Mouse (Mus musculus) neutrophil, adult 5-6 weeks (primary cell): Measurements from ENCODE around the gene Tmco5b. TPM values are rescaled to one million over a fixed set of nuclear protein-coding genes. Genes with fewer than 3 reads are reported as not detected.

Experiments used
- ATAC-seq: fragments of 151-379, 151-347 bp; 2 replicates; pipeline ENCODE4 v1.8.0; 2017; ENCODE audit warnings: mild to moderate bottlenecking, moderate TSS enrichment; ENCODE audit not compliant: insufficient number of reproducible peaks, poor library complexity, low FRiP score, severe bottlenecking; ENCODE audit errors: extremely low read depth
- total RNA-seq: library from RNA; stranded (forward); fragments of 200-1000 nt; gene quantifications from 2 replicates; pipeline ENCODE4 v1.2.3, GENCODE M21; 2017

The Tmco5b gene
- total RNA-seq, result not detected in 2 replicates

DNA sequence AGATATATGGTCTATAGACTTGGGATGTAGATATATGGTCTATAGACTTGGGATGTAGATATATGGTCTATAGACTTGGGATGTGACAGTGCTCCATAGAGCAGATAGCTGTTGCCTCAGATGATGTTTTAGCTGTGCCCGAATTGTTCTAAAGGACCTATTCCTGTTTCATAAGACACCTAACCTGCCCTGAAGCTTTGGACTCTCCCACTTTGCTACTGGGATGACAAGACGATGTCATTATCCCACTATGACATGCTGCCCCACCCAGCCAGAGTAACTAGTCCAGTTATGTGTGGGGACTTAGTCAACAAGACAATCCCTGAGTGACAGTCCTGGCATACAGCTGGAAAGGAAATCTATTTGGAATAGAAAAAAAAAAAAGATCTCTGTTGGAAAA lies at the start of gene Tmco5b:
Gene Tmco5b (plus strand): TSS at position 301 of the 400 bp plus-strand sequence.
- no peak for ATAC-seq

DNA sequence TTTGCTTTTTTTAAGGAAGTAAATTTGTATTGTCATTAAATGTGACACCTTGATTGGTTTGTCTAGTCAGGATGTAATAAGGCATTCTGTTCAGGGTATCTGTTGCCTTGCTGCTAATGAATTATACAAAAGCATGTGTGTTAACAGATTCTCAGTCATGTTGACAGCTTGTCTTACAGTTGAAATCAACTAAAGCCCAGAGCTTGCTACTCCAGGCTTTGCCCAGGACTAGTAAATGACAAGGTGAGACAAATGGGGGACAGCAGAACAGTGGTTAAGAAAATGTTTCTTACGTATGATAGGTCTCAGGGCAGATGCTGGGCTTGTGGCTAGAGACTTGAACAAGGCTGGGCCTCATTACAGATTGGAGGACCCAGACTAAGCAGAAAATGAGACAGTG lies 48.5 kb upstream of the Tmco5b start:
- ATAC-seq, result no peak

DNA sequence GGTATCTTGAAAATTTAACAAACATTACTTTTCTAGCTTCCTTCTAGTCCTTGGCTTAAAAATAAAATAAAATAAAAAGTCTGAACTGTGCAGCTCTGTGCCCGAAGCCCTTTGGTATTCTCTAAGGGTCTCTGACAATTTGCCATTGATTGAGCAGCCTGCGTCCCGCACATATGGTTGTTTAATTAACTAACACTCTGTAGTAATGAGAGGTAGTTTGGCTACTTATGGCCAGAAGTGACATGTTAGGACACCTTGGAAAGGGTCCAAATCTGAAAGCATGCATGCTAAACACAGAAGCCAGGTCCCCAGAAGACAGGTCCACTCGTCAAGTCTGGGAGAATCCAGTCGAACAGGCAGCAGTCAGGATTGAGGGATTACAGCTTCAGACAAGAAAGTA lies 46.7 kb upstream of the Tmco5b start:
- ATAC-seq, result no peak

DNA sequence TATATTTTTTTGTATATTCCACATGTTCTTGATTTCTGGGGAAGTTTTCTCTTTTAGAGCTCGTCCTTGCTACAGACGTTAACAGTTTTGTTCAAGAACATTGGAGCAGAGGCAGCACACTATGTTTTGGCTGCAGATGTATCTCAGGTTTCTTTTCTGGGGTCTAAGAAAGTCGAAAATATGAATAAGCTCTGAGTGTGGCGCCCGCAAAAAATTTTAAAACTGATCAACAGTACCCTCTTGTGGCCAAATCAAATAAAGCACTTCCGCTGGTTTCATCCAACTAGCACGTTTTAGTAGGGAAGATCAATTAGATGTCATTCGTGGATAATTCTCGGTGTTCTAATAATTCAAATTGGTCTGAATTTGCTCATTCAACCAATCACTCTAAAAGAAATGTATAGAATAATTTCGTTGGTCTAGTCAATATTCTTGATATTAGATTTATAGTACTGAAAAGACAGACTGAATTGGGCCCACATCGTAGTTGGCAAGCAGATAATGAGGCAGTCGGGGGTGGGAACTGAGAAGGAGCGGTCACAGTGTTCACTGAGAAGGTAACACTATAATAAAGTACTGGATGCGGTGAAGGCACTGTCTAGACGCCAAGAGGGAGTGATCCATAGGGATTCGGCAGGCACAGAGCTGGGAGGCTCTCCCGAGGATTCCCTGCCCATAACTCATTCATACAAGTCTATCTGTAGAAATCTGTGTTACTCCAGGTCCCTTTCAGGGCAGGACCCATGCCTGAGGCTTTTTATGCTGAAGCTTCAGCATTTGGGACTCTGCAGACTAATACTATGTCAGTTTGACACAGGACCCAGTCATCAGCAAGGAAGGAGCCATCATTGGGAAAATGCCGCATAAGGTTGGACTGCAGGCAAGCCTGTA lies 17.1 kb downstream of the Tmco5b start:
- no peak for ATAC-seq

DNA sequence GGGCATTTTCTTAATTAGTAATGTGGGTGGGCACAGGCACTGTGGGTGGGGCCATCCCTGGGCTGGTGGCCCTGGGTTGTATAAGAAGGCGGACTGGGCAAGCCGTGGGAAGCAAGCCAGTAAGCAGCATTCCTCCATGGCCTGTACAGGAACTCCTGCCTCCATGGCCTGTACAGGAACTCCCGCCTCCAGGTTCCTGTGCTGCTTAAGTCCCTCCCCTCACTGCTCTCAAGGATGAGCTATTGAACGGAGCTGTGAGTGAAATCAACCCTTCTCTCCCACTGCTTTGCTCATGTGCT lies 17.7 kb downstream of the Tmco5b start:
- no peak for ATAC-seq

DNA sequence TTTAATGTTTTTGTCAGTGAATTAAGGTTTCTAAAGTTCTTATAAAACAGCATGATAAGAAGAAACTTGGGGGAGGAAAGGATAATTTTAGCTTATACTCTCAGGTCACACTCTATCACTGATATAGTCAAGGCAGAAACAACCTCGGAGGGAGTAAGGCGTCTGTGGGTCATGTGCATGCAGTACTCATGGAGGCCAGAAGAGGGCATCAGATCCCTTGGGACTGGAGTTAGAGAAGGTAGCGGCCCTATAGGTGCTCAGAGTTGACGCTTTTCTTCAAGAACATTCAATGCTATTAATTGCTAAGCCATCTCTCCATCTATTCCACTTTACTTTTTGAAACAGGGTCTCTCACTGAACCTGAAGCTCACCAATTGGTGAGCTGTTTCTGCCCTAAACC lies 19.8 kb downstream of the Tmco5b start:
- no peak for ATAC-seq

DNA sequence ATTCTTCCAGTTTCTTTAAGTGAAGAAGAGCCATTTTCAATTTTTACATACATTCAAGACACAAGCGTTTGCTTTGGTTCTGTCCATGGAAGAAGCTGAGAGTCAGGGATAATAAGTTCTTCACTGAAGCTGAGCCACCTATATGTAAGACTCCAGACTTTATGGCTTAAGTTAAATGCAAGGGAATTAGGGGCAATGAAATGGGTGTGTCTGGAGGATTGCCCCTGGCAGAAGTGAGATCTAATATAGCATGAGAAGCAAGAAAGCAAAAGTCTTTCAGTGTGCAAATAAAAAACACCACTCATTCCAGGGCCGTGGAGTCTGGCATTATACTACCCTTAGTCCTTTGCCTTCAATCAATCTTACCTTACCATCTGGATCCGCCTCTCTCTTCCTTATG lies 25.7 kb downstream of the Tmco5b start:
- ATAC-seq, result no peak

DNA sequence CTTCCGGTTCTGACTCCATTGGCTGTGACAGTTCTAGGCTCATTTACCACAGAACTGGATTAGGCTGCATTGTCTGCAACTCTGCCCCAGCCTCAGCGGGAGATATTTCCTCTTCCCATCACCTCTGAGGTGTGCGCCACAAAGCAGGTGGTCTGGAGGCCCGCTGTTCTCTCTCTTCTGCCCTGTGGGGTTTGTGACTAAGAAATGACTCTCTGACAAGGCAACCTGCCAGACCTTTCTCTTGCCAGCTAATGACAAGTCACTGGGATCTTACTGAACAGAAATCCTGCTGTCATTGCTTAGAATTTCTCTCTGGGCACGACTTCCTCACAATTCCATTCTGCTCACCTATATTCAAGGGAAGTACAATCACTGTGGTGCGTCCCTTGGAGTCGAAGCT lies 37.5 kb downstream of the Tmco5b start:
- no peak for ATAC-seq

DNA sequence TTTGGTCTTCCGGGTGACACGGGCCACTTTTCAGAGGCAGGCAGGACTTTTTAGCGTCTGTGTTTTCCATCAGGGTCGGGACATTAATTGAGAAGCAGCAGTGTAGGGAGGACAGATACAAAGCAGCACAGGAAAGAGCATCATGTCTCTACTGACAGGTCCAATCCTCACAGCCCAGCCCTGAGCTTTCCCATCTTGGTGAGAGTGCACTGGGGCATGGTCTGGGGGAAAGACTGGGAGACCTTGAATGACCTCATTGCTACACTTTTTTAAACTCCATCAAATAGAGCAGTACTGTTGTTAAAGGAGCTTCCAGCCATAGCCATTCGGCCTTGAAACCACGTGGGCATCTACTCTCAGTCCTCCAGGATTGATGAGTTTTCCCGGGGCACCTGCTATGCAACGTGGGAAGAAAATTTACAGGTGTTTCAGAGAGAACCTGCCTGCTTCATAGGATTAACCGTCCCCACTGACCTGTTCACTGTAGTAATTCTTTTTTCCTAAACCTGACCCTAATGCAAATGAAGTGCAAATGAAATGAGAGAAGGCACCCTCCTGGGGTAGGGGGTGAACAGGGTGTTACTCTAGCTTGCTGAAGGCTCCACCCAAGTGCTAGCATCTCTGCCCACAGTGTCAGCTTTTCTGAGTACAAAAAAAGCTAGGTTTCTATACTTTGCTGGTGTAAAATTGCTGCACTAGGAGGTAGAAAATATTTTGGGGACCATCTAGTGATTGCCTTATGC lies 48.4 kb downstream of the Tmco5b start:
- ATAC-seq, result no peak

DNA sequence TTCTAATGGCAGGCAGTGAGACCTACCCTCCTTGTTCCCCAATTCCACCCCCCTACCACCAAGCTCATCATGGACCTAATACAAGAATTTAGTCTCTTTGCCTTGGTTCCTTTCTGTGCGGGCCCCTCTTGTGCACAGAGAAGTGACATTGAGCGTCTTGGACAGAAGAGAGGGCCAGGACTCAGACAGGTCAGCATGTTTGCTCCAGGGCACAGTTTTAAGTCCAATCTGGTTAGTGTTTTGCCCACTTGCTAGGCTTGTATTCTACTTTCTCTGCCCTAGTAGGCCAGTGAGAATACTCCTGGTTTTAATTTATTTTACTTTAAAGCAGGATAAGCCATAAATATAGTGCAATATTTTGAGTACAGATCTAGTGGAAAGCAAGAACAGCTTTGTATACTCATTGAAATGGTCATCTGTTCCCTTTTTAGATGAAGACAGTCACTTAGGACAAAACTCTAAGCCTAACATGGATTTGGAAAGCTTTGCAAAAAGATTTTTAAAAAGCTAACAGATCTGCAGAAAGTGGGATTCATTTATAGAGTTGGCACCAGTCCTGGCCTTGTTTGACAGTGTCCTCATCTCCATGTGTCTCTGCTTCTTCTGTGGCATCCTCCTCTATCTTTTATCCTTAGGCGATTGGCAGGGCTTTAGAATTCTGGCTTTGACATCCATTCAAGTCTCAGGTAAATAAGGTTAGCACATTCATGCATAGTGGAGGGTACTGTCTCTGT lies 50.2 kb downstream of the Tmco5b start:
- no peak for ATAC-seq

DNA sequence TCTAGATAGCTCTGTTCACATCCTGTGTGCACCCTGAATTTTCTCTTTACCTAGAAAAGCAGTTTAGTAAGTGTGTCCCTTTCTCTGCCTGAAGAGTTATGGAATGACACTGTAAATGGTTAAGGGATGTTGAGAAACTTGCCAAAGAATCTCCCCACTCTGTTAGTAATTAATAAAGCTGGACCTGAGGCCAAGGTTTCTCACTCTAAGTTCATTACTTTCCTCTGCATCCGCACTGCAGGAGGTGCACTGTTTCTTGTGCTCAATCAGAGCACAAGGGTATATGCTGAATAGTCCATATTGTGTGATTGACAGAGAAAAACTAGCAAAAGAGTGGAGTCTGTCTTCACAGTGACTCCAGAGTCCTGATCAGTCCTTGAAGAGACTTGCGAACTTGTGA lies 59.0 kb downstream of the Tmco5b start:
- ATAC-seq, result no peak

Other genes with a start within 250 kb of the Tmco5b start
- under 0.01 TPM in 1 of 2 replicates, not detected in the other for gene Ryr3, start 68.6 kb upstream of the Tmco5b start, total RNA-seq
- gene Fmn1, start 42.0 kb downstream of the Tmco5b start, total RNA-seq, result 0.35 and 0.49 TPM in 2 replicates